Mouse (Mus musculus) left cerebral cortex, postnatal 36 days (tissue): ENCODE measurements around the gene Psmb4. TPM values are rescaled to one million over a fixed set of nuclear protein-coding genes. Genes with fewer than 3 reads are reported as not detected.
"Not testable (repeated sequence)": the region's sequence is repeated elsewhere in the genome, so short reads cannot be mapped to it uniquely, and the experiment has no call there.

Experiments
- DNase-seq, 2 experiments: peaks; one replicate each; pipeline ENCODE4 v3.0.0; 2021 to 2022; ENCODE audit warnings: low spot score in 2 of 2, mixed read lengths in 1 of 2
- intact Hi-C: fragments of 180-260 bp; cut with DNase I; formaldehyde crosslinking; loops from one replicate; pipeline ENCODE4 v1.15.1; 2025
- total RNA-seq, 2 experiments: library from RNA; stranded (reverse); gene quantifications; 2 replicates each; pipeline ENCODE4 v1.2.3; 2021

The Psmb4 gene
- total RNA-seq, 2 experiments from 2014 or later, result 267 TPM

- intact Hi-C loops, result no loop called here
- DNase-seq, result no peak
Observed at GRCm38 (mm10) chr3:94911050-94911693, 24.4 kb upstream of the Psmb4 start.

GRCm38 (mm10) chr3:94906482-94906881 lies 19.7 kb upstream of the Psmb4 start:
- DNase-seq, result no peak
- intact Hi-C loops, result loop anchor here (10.0 kb wide), 2 partner anchors 92 to 292 kb away; no protein-coding TSS in a partner anchor

GRCm38 (mm10) chr3:94904759-94905158 lies 18.0 kb upstream of the Psmb4 start:
- intact Hi-C loops, result loop anchor here (10.0 kb wide), 2 partner anchors 90 to 290 kb away; no protein-coding TSS in a partner anchor
- DNase-seq, result not testable (repeated sequence)

GRCm38 (mm10) chr3:94902747-94903146 lies 16.0 kb upstream of the Psmb4 start:
- intact Hi-C loops, result loop anchor here (10.0 kb wide), 2 partner anchors 88 to 288 kb away; no protein-coding TSS in a partner anchor

GRCm38 (mm10) chr3:94894076-94894475 lies 7.3 kb upstream of the Psmb4 start:
- intact Hi-C loops, result no loop called here
- no peak for DNase-seq

More at GRCm38 (mm10) chr3:94902747-94903146, 16.0 kb upstream of the Psmb4 start:
- DNase-seq, result peak in 1 of 2 experiments; percentile 55

- no peak for DNase-seq
- intact Hi-C loops, result no loop called here
Observed at GRCm38 (mm10) chr3:94888595-94888994, 1.8 kb upstream of the Psmb4 start.

- intact Hi-C loops, result no loop called here
- no peak for DNase-seq
Observed at GRCm38 (mm10) chr3:94882579-94882978, 4.2 kb downstream of the Psmb4 start.

- intact Hi-C loops, result no loop called here
- DNase-seq, result no peak
Observed at GRCm38 (mm10) chr3:94881840-94882239, 4.9 kb downstream of the Psmb4 start.

- intact Hi-C loops, result no loop called here
- no peak for DNase-seq
Observed at GRCm38 (mm10) chr3:94878618-94879017, 8.1 kb downstream of the Psmb4 start.

GRCm38 (mm10) chr3:94869011-94869410 lies 17.8 kb downstream of the Psmb4 start:
- intact Hi-C loops, result no loop called here
- DNase-seq, result no peak

GRCm38 (mm10) chr3:94859471-94859870 lies 27.3 kb downstream of the Psmb4 start:
- intact Hi-C loops, result no loop called here
- DNase-seq, result no peak

GRCm38 (mm10) chr3:94852215-94852614 lies 34.5 kb downstream of the Psmb4 start:
- intact Hi-C loops, result no loop called here
- DNase-seq, result no peak

- intact Hi-C loops, result no loop called here
Observed at GRCm38 (mm10) chr3:94851731-94852130, 35.0 kb downstream of the Psmb4 start.

GRCm38 (mm10) chr3:94849338-94849737 lies 37.4 kb downstream of the Psmb4 start:
- peak in 1 of 2 experiments; percentile 46 for DNase-seq
- intact Hi-C loops, result no loop called here

More at GRCm38 (mm10) chr3:94851731-94852130, 35.0 kb downstream of the Psmb4 start:
- no peak for DNase-seq

- intact Hi-C loops, result no loop called here
- DNase-seq, result no peak
Observed at GRCm38 (mm10) chr3:94847382-94847781, 39.4 kb downstream of the Psmb4 start.

GRCm38 (mm10) chr3:94839101-94839500 lies 47.7 kb downstream of the Psmb4 start:
- intact Hi-C loops, result no loop called here
- no peak for DNase-seq

GRCm38 (mm10) chr3:94838631-94839030 lies 48.1 kb downstream of the Psmb4 start:
- DNase-seq, result no peak
- intact Hi-C loops, result no loop called here

GRCm38 (mm10) chr3:94837959-94838496 lies 48.7 kb downstream of the Psmb4 start:
- intact Hi-C loops, result loop anchor here (1.0 kb wide), 2 partner anchors 17 to 256 kb away; partner anchors contain the start of gene Snx27
- DNase-seq, result peak; percentile 90 to 91

- intact Hi-C loops, result loop anchor here (1.0 kb wide), 2 partner anchors 16 to 255 kb away; partner anchors contain the start of gene Snx27
- DNase-seq, result peak; percentile 96
Observed at GRCm38 (mm10) chr3:94837183-94837890, 49.4 kb downstream of the Psmb4 start, which contains the start of gene Pogz. Gene Pogz, plus strand, starts transcription at chr3:94837567.

- intact Hi-C loops, result no loop called here
Observed at GRCm38 (mm10) chr3:94835396-94835795, 51.4 kb downstream of the Psmb4 start.

More at GRCm38 (mm10) chr3:94835396-94835795, 51.4 kb downstream of the Psmb4 start:
- DNase-seq, result no peak
